Mouse (Mus musculus) ES-Bruce4 (cell line): Measurements from ENCODE around the gene Gucy1b2.

Source experiments
- CTCF ChIP-seq: IDR thresholded peaks from one replicate; pipeline ENCODE4 v1.8.1; 2011; ENCODE audit warnings: low read depth, low read length
- POLR2A ChIP-seq: IDR thresholded peaks from one replicate; pipeline ENCODE4 v1.8.1; 2011; ENCODE audit warnings: low read length; ENCODE audit not compliant: insufficient read depth

GRCm38 (mm10) chr14:62456239-62456747, at the start of gene Gucy1b2:
- TF ChIP-seq CTCF (no peak), POLR2A (no peak)
